Mouse (Mus musculus) midbrain, embryonic 11.5 days (tissue): ENCODE data around the gene Nupl1. TPM values are rescaled to one million over a fixed set of nuclear protein-coding genes. Genes with fewer than 3 reads are reported as not detected.
A peak's percentile ranks its signal among the peaks of the same experiment; 100 is the strongest.

ENCODE experiments used
- ATAC-seq: fragments of 200-750 bp; cut with Nextera tagmentation; 2 replicates; pipeline ENCODE4 v1.8.0; 2017; ENCODE audit warnings: moderate TSS enrichment, moderate library complexity; ENCODE audit not compliant: low FRiP score
- DNase-seq: peaks from one replicate; pipeline ENCODE4 v3.0.0; 2015; ENCODE audit warnings: low spot score; ENCODE audit errors: missing footprints
- H3K27ac ChIP-seq: fragments of 300-500 bp; sonication (generic); 2 replicates; pipeline ENCODE4 v1.5.1; 2014; ENCODE audit warnings: low read depth, low read length
- H3K27me3 ChIP-seq: fragments of 300-500 bp; sonication (generic); 2 replicates; pipeline ENCODE4 v1.6.1; 2014; ENCODE audit warnings: mild to moderate bottlenecking, low read length, moderate library complexity, mixed read lengths; ENCODE audit not compliant: control insufficient read depth, insufficient read depth
- H3K36me3 ChIP-seq: fragments of 300-500 bp; sonication (generic); 2 replicates; pipeline ENCODE4 v1.6.1; 2014; ENCODE audit warnings: mild to moderate bottlenecking, low read length, moderate library complexity, mixed read lengths; ENCODE audit not compliant: control insufficient read depth, insufficient read depth
- H3K4me1 ChIP-seq: fragments of 300-500 bp; sonication (generic); 2 replicates; pipeline ENCODE4 v1.6.1; 2014; ENCODE audit warnings: low read length; ENCODE audit not compliant: control insufficient read depth, insufficient read depth
- H3K4me2 ChIP-seq: fragments of 300-500 bp; sonication (generic); 2 replicates; pipeline ENCODE4 v1.6.1; 2014; ENCODE audit warnings: mild to moderate bottlenecking, moderate library complexity
- H3K4me3 ChIP-seq: fragments of 300-500 bp; sonication (generic); 2 replicates; pipeline ENCODE4 v1.5.1; 2014; ENCODE audit warnings: low read depth, low read length
- H3K9ac ChIP-seq: fragments of 300-500 bp; sonication (generic); 2 replicates; pipeline ENCODE4 v1.6.1; 2014; ENCODE audit warnings: low read length
- H3K9me3 ChIP-seq: fragments of 300-500 bp; sonication (generic); 2 replicates; pipeline ENCODE4 v1.6.1; 2016; ENCODE audit warnings: low read length; ENCODE audit not compliant: control insufficient read depth
- WGBS: fragments of 180-500 bp; shearing (Covaris S2); extraction: QIAGEN DNeasy Blood & Tissue Kit; methylation state at CpG from one replicate; pipeline ENCODE4 v1.1.7; 2014; 5-methylcytosine and 5-hydroxymethylcytosine counted together
- polyA plus RNA-seq: library from polyadenylated mRNA; unstranded; fragments of >200 nt; fragmentation: Nextera tagmentation; extraction: Ambion mirVana; gene quantifications from 2 replicates; pipeline ENCODE4 v1.2.1, GENCODE M21; 2014

Gene Nupl1
- polyA plus RNA-seq, 1 experiment from 2014 or later, result 0.04 TPM

DNA sequence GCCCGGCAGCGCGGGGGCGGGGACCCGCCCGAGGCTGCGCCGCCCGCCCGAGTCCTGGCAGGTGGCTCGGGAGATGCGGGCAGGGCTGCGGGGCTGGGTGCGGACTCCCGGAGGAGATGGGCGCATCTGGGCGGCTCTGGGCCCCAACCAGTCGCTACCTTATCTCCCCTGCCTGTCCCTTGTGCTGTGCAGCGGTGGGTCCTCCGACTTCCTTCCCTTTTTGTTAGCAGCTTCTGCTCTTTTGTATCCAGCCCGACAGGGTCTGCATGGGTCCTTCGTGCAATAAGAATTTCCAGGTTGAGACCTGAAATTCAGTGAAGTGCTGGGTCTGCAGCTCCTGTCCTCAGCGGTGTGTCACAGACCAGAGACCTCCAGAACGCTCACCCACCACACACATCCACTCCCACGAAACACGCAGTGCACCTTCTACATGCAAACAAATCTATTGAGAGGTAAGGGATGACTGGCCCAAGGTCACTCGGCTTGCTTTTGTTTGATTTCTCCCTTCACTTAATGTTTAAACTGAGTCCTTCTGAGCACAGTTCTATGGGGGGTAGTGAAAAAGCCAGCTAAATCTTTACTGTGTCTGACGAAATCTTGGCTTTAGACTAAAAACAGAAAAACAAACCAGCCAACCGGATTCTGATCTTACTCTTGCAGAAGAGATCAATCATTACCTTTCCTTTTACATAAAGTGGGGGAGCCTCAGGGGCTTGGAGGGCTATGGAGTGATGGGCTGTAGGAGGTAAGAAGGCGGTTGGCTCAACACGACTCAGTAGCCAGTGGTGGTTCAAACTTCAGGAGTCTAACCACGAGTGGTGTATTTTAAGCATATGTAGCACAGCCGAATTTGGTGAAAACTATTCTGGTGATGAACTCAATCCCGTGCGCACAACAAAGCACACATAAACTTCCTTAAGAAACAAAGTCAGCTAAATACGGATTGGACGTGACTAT is 73.3 kb downstream of the Nupl1 start:
- no peak overlapping the region for H3K27ac ChIP-seq
- H3K4me1 ChIP-seq, result peaks cover 4% of the 10 kb centered on the region; the same call in 1 of the 2 replicates
- peak; percentile 3; the same call in 1 of the 2 replicates for ATAC-seq
- H3K9me3 ChIP-seq, result no peaks in the 10 kb centered on the region
- H3K36me3 ChIP-seq, result no peaks in the 10 kb centered on the region
- H3K4me3 ChIP-seq, result peak overlapping the region; percentile 71
- peak; percentile 91 for DNase-seq
- H3K27me3 ChIP-seq, result peaks cover 23% of the 10 kb centered on the region
- peak overlapping the region; percentile 78 for H3K9ac ChIP-seq
- 20% methylated on average over 37 of the region's 37 CpGs for WGBS
- H3K4me2 ChIP-seq, result peak overlapping the region; percentile 98

DNA sequence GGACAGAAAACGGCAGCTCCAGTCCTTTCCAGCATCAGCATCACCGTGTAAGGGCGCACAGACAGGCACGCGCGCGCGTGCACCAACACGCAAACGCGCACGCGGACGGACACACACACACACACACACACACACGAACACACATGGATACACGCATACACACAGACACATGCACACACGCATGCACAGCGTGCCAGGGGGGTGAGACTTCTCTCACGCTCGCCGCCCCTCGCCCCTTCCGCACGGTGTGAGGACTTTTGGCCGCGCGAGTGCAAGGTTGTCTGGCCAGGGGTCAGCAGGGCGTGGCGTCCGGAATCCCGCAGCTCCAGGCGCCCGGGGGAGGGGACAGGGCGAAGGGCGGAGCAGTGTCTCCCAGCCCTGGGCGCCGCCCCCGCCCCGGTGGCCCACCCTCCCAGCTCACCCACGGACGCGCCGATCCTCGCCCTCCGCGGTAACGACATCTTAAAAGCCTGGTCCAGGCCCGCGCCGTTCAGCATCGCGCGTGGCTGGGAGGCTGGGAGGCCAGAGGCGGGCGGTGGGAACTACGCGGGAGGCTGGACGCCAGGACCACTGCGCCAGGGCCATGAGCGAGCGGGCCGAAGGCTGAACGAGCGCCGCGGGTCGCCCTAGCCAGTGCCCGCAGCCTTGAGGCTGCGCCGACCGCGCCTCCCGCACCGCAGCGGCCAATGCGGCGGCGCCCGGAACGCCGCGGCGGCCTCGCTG is 74.2 kb downstream of the Nupl1 start:
- H3K9ac ChIP-seq, result peak overlapping the region; percentile 78
- peak overlapping the region; percentile 71 for H3K4me3 ChIP-seq
- no peaks in the 10 kb centered on the region for H3K9me3 ChIP-seq
- DNase-seq (peak; percentile 94), ATAC-seq (peak; percentile 92)
- no peaks in the 10 kb centered on the region for H3K36me3 ChIP-seq
- peaks cover 23% of the 10 kb centered on the region for H3K27me3 ChIP-seq
- peaks cover 7% of the 10 kb centered on the region; the same call in 1 of the 2 replicates for H3K4me1 ChIP-seq
- H3K4me2 ChIP-seq, result peak overlapping the region; percentile 98
- under 1% methylated on average over 73 of the region's 84 CpGs for WGBS
- H3K27ac ChIP-seq, result no peak overlapping the region

DNA sequence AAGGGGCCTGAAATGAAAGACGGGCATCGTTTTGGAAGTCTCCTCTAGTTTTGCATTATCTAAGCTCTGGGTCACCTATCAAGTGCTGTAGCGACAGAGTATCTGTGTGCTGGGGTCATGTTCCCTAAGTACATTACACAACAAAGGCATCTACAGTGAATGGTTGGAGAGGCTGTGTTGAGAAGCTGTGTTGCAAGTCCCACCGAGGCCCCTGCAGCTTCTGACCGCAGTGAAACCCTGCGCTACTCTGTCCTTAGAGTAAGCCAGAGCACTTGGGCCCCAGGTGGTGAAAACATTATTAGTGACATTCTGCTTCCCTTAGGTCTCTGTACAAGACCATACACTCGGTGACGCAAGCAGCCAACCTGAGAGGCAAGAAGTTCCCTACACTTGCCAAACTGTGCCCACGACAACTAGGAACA is 74.8 kb downstream of the Nupl1 start:
- H3K9me3 ChIP-seq, result no peaks in the 10 kb centered on the region
- H3K4me2 ChIP-seq, result peak overlapping the region; percentile 98
- H3K27ac ChIP-seq, result no peak overlapping the region
- H3K9ac ChIP-seq, result peak overlapping the region; percentile 78; the same call in 1 of the 2 replicates
- DNase-seq (no peak), ATAC-seq (no peak; the same call in 1 of the 2 replicates)
- WGBS, result 27% methylated on average over 9 of the region's 9 CpGs
- H3K27me3 ChIP-seq, result peaks cover 23% of the 10 kb centered on the region
- peaks cover 7% of the 10 kb centered on the region; the same call in 1 of the 2 replicates for H3K4me1 ChIP-seq
- H3K4me3 ChIP-seq, result peak overlapping the region; percentile 71
- no peaks in the 10 kb centered on the region for H3K36me3 ChIP-seq

DNA sequence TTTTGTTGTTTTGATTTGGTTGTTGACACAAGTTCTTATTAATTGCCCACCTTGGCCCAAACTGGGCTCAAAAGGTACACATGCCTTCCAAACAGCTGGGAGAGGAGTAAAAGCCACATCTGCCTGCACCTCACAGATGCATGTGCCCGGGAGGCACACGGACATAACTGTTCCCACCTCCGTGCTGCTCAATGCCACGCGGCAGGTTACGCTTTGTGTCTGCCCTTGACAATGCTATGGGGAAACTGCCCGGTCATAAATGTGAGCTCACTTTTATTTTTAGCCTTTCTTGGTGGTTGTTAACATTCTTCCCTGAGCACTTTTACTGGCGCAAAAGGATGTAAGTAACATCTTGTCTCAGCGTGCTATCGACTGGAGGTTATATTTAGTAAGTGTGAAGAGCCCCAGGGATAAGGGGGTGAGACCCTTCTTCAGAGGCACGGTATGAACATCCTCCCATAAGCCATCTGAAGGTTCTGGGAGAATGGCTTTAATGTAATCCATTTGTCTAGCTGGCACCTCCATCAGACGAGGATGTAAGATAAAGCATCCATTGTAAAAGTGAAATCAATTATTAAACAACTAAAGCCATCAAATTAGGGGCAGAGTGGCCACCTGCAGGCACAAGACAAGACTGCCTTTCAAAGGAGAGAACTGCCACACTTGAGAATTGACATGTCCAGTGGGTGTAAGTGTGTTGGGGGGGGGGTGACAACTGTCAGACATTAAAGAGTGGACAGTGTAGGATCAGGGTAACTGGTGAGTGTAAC is 78.8 kb downstream of the Nupl1 start:
- WGBS, result 74% methylated on average over 12 of the region's 12 CpGs
- Histone ChIP-seq H3K4me2 (no peak overlapping the region), H3K36me3 (no peaks in the 10 kb centered on the region), H3K27ac (no peak overlapping the region), H3K9ac (no peak overlapping the region), H3K9me3 (no peaks in the 10 kb centered on the region), H3K27me3 (peaks cover 16% of the 10 kb centered on the region), H3K4me1 (peaks cover 7% of the 10 kb centered on the region; the same call in 1 of the 2 replicates), H3K4me3 (no peak overlapping the region)
- DNase-seq, result no peak
- ATAC-seq, result no peak

DNA sequence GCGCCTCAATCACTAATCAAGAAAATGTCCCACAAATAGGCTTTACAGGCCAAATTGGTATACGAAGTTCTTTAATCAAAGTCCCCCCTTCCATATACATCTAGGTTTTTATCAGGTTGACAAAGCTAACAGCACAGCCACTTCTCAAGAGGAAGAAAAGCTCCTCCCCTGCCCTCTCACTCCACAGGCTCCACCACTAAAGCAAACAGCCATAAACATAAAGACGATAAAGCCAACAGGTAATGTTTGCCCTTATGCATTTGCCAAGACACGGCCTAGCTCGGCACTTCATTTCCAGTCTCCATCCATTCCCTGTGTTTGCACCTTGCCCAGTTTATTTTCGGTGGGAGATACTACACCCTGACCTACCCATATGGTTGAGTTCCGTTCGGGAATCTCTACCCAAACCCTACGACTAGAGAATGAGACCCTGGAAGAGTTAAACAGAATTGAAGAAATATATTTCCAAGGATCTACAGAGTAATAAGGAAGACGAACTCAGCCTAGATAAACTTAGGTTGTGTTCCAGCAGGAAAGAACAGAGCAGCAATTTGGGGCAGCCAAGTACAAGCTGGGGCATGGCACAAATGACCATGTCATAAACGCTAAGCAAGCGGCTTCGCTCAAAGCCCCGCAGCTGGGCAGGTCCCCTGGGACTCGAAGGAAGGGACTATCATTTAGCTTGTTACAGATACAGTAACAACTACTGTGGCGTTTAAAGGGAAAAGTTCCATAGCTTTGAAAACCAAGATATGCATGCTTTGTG is 80.2 kb downstream of the Nupl1 start:
- H3K9ac ChIP-seq, result no peak overlapping the region
- no peak for DNase-seq
- WGBS, result 87% methylated on average over 16 of the region's 16 CpGs

DNA sequence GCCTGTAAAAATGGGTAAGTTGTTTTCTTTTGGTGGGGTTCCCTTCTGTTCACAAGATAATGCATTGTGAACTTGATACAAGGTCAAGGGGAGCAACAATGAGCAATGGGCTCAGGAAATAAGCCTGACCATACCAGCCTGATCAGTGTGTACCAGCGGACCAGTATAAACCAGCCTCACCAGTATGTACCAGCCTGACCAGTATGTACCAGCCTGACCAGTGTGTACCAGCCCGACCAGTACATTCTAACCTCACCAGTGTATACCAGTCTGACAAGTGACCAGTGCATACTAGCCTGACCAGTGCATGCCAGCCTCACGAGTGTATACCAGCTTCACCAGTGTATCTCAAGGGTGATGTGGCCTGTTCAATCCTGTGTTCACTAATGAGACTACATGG is 87.9 kb downstream of the Nupl1 start:
- H3K4me2 ChIP-seq, result no peak overlapping the region
- H3K9me3 ChIP-seq, result no peaks in the 10 kb centered on the region
- no peak overlapping the region for H3K9ac ChIP-seq
- H3K27me3 ChIP-seq, result no peaks in the 10 kb centered on the region
- no peaks in the 10 kb centered on the region for H3K36me3 ChIP-seq
- H3K4me1 ChIP-seq, result no peaks in the 10 kb centered on the region
- 85% methylated on average over 3 of the region's 3 CpGs for WGBS
- no peak overlapping the region for H3K4me3 ChIP-seq
- no peak for ATAC-seq
- DNase-seq, result no peak
- no peak overlapping the region for H3K27ac ChIP-seq

More for the DNA sequence above, 80.2 kb downstream of the Nupl1 start:
- no peaks in the 10 kb centered on the region for H3K9me3 ChIP-seq
- no peak overlapping the region for H3K27ac ChIP-seq
- no peak for ATAC-seq
- H3K4me3 ChIP-seq, result no peak overlapping the region
- H3K27me3 ChIP-seq, result peaks cover 8% of the 10 kb centered on the region; the same call in 1 of the 2 replicates
- H3K4me2 ChIP-seq, result no peak overlapping the region
- no peaks in the 10 kb centered on the region for H3K36me3 ChIP-seq
- peaks cover 6% of the 10 kb centered on the region; the same call in 1 of the 2 replicates for H3K4me1 ChIP-seq

DNA sequence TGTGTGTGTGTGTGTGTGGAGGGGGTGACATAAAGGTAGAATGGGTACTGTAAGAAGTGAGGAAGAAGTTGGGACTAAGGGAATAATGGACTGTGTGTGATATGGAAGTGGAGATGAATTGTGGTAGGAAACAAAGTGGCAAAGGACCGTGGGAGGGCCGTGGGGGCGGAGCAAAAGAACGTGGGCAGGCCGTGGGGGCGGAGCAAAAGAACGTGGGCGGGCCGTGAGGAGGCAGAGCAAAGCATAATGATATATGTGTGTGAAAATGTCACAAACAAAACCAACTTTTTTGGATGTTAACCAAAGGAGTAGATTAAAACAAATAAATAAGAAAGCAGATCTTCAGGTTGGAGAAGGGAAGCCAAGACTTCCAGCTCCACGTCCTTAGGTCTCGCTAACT is 98.9 kb downstream of the Nupl1 start:
- H3K4me2 ChIP-seq, result no peak overlapping the region
- 89% methylated on average over 11 of the region's 11 CpGs for WGBS
- DNase-seq (no peak), ATAC-seq (no peak)
- H3K9ac ChIP-seq, result no peak overlapping the region
- H3K4me3 ChIP-seq, result no peak overlapping the region
- H3K4me1 ChIP-seq, result no peaks in the 10 kb centered on the region
- H3K27me3 ChIP-seq, result no peaks in the 10 kb centered on the region
- H3K36me3 ChIP-seq, result no peaks in the 10 kb centered on the region
- no peak overlapping the region for H3K27ac ChIP-seq
- H3K9me3 ChIP-seq, result no peaks in the 10 kb centered on the region

DNA sequence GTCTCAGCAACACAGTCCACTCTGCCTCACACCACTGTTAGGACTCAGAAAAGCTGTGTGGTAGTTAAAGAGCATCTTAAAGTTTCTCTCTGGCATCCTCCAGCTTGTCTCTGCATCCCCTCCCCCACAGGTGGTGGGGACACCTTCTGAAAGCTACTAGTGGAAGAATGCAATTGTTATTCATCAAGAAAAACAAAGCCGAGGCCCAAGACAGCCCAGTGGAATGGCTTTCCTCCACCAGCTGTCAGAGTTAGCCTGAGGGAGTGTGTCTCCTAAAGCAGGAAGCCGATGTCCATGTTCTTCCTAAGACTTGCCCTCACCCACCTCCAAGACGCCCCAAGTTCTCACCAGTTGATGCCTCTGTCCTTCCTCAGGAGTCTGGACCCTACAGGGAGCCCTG is 102.3 kb downstream of the Nupl1 start:
- H3K27ac ChIP-seq, result no peak overlapping the region
- no peak overlapping the region for H3K4me2 ChIP-seq

More for the DNA sequence above, 102.3 kb downstream of the Nupl1 start:
- Histone ChIP-seq H3K27me3 (no peaks in the 10 kb centered on the region), H3K4me3 (no peak overlapping the region), H3K36me3 (no peaks in the 10 kb centered on the region), H3K9ac (no peak overlapping the region), H3K9me3 (no peaks in the 10 kb centered on the region), H3K4me1 (no peaks in the 10 kb centered on the region)
- 59% methylated on average over 3 of the region's 3 CpGs for WGBS
- ATAC-seq (no peak), DNase-seq (no peak)
